Mouse (Mus musculus) monocyte, adult 5-6 weeks (primary cell): ENCODE results near the gene Vps13d. TPM values are rescaled to one million over a fixed set of nuclear protein-coding genes. Genes with fewer than 3 reads are reported as not detected.
A peak's percentile ranks its signal among the peaks of the same experiment; 100 is the strongest.

Experiments used
- ATAC-seq: fragments of 153-309, 156-312 bp; replicated peaks from 2 replicates; pipeline ENCODE4 v1.8.0; 2017; ENCODE audit warnings: mild to moderate bottlenecking; ENCODE audit not compliant: low TSS enrichment, insufficient number of reproducible peaks, severe bottlenecking, poor library complexity, low FRiP score
- total RNA-seq: library from RNA; stranded (forward); fragments of 200-1000, 200-491, 200-594 nt; gene quantifications from 3 replicates; pipeline ENCODE4 v1.2.3, GENCODE M21; 2017

The Vps13d gene
- total RNA-seq, 1 experiment from 2014 or later: 36.6 TPM

- 0 out of 2 replicates have a peak, but pooled peaks have one; percentile 36 for ATAC-seq
These were observed 223.8 kb downstream of the Vps13d start for GRCm38 (mm10) chr4:144971048-144971447.

GRCm38 (mm10) chr4:144969030-144969429, 225.8 kb downstream of the Vps13d start:
- ATAC-seq: no peak

- ATAC-seq: no peak
These were observed 226.4 kb downstream of the Vps13d start for GRCm38 (mm10) chr4:144968371-144968770.

- no peak for ATAC-seq
These were observed 229.6 kb downstream of the Vps13d start for GRCm38 (mm10) chr4:144965255-144965654.

GRCm38 (mm10) chr4:144961696-144962095, 233.1 kb downstream of the Vps13d start:
- ATAC-seq: no peak

GRCm38 (mm10) chr4:144961232-144961631, 233.6 kb downstream of the Vps13d start:
- no peak for ATAC-seq

- peak; percentile 66 for ATAC-seq
These were observed 234.5 kb downstream of the Vps13d start for GRCm38 (mm10) chr4:144960188-144960904.

GRCm38 (mm10) chr4:144957721-144958120, 237.1 kb downstream of the Vps13d start:
- ATAC-seq: no peak

GRCm38 (mm10) chr4:144957186-144957585, 237.6 kb downstream of the Vps13d start:
- ATAC-seq: no peak

- no peak for ATAC-seq
These were observed 238.5 kb downstream of the Vps13d start for GRCm38 (mm10) chr4:144956293-144956692.

GRCm38 (mm10) chr4:144955863-144956262, 238.9 kb downstream of the Vps13d start:
- ATAC-seq: no peak

GRCm38 (mm10) chr4:144953421-144953820, 241.4 kb downstream of the Vps13d start:
- no peak for ATAC-seq

- ATAC-seq: no peak
These were observed 242.9 kb downstream of the Vps13d start for GRCm38 (mm10) chr4:144951859-144952258.

GRCm38 (mm10) chr4:144950883-144951282, 243.9 kb downstream of the Vps13d start:
- no peak for ATAC-seq

GRCm38 (mm10) chr4:144950327-144950711, 244.5 kb downstream of the Vps13d start:
- ATAC-seq: no peak

GRCm38 (mm10) chr4:144949441-144950326, 245.1 kb downstream of the Vps13d start:
- ATAC-seq: peak; percentile 60; the same call in 1 of the 2 replicates

GRCm38 (mm10) chr4:144947738-144948390, 246.9 kb downstream of the Vps13d start:
- no peak for ATAC-seq

GRCm38 (mm10) chr4:144943273-144943672, 251.5 kb downstream of the Vps13d start:
- ATAC-seq: no peak

- no peak for ATAC-seq
These were observed 252.4 kb downstream of the Vps13d start for GRCm38 (mm10) chr4:144942433-144942832.
